Mouse (Mus musculus): ENCODE measurements around the gene Hmgb2.

GRCm38 (mm10) chr8:57520186-57520786 lies 8.6 kb downstream of the Hmgb2 start:
- no peak for TF ChIP-seq FLI1 (IDR thresholded peaks at IDR 0.05; ENCODE audit: low read length)
- no peak for TF ChIP-seq GATA1 (IDR thresholded peaks at IDR 0.05; ENCODE audit: borderline replicate concordance, low read length)

Data from megakaryocyte, embryonic 14.5 days (primary cell).